Mouse (Mus musculus): ENCODE measurements around the gene Fam69b.

DNA sequence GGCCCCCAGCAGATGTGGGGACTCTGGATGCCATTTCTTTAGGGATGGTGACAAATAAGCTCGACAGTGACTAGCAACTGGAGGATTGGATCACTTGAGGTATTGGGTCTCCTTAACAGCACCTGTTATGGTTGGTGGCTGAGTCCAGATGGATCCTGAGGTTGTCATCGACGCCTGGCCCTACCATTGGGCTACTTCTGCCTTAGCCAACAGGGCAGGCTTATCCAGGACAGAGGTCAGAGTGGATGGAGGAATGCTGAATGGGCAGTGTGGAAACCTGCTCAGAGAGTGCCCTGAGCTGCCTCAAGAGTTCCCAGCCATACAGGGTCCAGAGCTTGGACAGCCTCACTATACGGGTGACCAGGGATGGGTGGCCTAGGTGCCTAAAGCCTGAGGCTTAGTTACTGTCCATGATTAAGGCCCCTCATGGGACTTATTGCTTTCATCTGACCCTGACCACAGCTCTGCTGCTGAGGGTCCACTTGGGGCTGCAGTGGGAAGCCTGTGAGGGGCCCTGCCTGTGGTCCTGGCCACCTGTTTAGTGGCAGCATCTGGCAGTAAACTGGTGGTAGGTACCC lies 5.8 kb downstream of the Fam69b start:
- TF ChIP-seq POLR2A (IDR thresholded peaks at IDR 0.05; ENCODE audit: insufficient read depth, low read length) = no peak
- no peak for TF ChIP-seq EP300 (IDR thresholded peaks at IDR 0.05; ENCODE audit: insufficient read depth, low read depth, low read length)
